Mouse (Mus musculus): Measurements from ENCODE around the gene Ubap2l.

DNA sequence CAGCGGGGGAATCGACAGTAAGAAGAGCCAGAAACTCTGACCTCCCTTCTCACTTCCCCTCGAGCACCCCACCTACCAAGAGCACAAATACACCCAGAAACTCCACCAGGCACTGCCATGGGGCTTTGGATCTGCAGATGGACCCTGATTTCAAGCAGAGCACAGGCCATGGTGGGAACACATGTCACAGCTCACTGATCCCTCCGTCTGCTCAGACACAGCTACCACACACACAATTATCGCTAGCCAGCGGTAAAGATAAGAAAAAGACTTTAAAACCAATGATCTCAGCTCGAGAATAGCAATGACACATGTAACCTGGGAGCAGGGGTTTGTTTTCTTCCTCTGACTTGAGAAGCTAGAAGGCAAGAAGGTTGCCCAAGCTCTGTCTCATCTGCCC is 83.9 kb downstream of the Ubap2l start:
- TF ChIP-seq CTCF (IDR thresholded peaks at IDR 0.05; ENCODE audit: low read depth), result no peak
- no peak for TF ChIP-seq EP300 (IDR thresholded peaks at IDR 0.05; ENCODE audit: low read depth)
